Mouse (Mus musculus) skeletal muscle tissue, adult 2 months (tissue): ENCODE measurements around the gene Haus7.
"Not testable (repeated sequence)": the region's sequence is repeated elsewhere in the genome, so short reads cannot be mapped to it uniquely, and the experiment has no call there.

Source experiments
- DNase-seq: peaks from one replicate; pipeline ENCODE4 v3.0.0-alpha.2; 2012; ENCODE audit warnings: low read depth, low spot score

Gene Haus7

DNA sequence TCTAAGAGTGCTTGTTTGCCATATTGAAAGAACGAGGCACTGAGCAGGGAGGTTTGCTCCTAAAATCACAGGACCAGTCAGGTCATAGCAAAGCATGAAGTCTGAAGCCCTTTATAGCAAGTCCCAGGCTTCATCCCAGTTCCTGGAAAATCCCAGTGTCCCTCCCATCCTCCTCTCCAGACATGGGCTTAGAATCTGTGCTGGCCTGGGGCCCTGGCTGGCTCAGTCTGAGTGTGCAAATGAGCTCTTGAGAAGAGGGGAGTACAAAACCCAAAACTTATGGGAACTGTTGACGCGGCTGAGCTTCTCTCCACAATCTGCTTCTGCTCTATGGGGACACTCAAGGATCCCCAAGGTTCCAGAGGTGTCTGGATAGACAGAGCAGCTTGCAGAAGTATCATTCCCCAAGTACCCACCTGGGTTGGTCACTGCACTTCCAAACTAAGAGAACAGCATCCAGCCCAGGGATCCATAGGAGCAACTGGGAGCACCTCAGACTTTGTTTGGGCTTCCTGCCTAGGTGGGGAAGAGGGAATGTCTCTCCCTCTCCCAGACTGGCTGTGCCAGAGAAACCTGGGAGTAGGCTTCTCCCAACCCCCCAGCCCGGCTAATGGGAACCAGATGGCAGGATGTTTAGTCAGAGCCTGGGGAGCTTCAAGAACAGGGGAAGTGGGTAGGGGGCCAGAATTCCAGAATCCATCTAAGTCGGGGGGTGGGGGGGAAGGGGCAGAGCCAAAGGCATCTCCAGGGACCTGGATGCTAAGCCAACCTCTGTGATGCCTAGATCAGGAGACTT is 8.8 kb upstream of the Haus7 start:
- DNase-seq = no peak

DNA sequence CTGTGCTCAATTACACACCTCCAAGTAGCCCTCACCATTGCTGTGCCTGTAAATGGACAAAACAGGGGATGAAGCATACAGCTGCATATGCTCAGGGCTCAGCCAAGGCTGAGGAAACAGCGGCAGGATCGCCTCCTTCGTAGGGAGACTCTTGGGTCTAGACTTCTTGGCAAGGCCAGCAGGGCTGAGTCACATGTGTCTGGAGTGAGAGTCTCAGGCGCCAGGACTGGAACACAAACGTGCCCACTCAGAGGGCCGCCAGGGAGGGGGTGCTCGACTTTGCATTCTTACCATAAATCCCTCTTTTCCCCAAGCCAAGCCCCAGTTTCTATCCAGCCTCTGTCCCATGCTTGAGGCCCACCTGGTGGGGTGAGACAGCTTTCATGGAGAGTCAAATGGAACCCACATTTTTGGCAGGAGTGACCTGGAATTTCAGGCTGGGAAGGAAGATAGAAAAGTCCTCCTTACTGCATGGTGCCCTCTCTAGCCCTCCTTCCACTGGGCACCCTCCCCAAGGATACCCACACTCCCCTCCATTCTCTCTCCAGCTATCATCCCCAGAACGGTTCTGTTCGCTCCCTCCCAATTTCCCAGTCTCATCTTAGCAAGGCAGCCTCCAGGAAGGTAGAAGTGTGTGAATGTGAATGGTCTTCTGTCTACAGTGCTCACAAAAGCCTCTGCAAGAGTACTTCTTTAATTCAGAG is 6.8 kb upstream of the Haus7 start:
- peak; percentile 53 for DNase-seq

DNA sequence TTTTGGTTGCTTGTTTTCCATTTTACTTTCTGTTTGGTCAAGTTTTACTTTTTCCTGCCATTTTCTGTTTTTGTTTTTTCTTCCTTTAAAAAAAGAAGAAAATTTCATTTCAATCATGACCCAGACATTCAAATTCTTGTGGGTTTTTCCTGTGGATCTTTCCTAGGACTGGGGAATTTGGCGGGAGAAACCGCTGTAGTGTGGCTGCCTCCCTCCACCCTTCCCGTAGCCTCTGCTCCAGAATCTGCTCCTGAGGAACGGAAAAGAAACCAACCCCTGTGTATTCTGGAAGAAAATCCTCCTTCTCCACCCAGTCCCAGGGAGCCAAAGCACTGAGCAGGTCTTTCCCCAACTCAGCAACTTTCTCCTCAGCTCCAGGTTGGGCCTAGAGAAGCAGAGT is 1.9 kb upstream of the Haus7 start:
- no peak for DNase-seq

DNA sequence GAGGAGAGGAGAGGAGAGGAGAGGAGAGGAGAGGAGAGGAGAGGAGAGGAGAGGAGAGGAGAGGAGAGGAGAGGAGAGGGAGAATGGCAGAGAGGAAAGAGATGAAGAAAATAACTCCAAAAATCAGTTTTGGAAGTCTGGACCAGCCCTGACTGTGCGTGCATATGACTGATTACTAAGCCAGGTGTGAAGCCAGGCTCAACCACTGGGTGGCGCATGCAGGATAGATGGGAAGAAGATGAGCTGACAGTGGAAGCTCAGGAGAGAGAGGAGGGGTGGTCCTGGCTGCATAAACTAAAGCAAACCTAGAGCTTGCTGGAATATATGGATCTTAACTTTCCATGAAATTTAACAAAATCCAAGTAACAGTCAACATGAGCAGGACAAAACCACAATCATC is 6.9 kb downstream of the Haus7 start:
- no peak for DNase-seq

DNA sequence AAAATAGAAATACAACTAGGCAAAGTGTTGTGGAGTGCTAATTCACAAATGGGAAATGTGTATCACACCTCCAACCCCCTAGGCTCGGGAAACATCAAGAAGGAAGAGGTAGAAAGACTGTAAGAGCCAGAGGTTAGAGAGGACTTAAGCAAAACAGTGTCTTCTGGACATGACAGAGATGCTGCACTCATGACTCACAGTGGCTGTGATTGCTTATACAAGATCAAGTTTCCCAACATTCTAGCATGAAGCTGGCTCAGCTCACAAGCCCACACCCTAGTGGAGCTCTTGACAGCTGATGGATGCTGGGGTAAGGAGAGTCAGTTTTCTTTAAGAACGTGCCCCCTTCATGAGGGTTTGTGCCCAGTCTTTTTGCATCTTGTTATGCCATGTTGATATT is 17.4 kb downstream of the Haus7 start:
- DNase-seq = no peak

DNA sequence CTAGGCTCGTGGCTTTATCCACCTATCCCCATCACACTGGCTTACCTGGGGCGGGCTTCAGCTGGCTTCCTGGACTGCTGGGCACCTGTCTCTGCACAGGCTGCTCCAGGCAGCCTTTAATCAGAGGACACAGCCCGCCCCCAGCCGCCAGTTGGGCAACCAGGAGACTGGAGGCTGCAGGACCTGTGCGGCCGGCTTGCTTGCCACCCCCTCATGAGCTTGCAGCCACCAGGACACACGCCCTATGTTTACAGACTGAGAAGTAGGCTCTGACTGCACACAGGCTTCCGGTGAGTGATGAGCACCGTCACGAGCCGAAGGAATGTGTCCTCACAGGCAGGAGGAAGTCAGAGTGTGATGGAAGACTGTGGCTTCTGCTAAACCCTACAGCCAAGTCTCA is 23.6 kb downstream of the Haus7 start, which contains the start of gene Trex2:
Trex2 (minus strand) TSS at position 93 of the 400 bp plus-strand sequence.
- no peak for DNase-seq

DNA sequence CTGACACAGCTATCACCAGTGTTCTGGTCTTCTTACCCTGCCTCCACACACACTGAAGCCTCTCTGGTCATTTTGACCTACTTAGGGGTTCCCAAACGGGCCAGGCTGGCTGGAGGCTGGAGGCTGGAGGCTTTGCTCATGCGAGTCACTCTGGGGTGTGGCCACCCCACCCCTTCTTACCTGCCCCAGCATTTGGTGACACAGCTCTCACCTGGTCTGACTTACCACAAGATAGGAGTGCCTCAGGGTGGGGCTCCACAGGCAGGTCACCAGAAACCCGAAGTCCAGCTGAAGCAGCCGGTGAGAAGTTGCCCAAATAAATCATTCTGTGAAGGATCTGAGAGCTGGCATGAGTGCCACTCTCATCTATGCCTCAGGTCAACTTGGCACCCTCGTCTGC is 26.0 kb downstream of the Haus7 start:
- no peak for DNase-seq

DNA sequence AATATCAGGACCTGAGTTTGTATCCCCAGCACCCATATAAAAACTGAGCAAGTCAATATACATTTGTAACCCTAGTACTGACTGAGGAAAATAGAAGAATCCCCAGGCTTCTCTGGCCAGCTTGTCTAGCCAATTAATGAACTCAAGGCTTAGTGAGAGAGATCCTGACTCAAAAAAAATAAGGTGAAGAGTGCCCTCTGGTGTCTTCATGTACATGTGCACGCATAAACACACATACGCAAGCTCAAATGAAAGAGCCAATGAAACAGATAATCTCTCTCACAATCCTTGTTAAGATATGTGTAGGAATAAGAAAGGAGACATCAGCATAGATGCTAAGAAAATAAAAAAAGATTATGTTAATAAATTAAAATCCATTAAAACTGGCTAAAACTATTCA is 28.8 kb downstream of the Haus7 start:
- DNase-seq = peak; percentile 14

DNA sequence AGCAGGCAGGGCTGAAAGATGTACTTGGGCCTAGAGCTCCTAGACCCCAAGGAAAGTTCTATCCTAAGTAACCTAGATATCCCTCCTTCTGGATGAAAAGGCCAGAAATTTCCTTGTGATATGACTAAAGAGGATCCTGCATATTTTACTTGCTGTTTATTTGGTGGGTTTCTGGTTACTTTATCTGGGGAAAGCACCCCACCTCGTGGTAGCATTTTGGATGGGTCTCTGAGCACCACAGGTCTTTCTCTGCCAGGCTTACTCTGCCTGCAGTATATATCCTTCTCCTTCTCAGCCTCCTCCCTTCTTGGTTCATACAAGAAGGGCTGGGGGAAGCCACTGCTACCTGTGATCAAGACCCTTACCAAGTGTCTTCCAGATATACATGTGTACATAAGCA is 46.1 kb downstream of the Haus7 start:
- DNase-seq = no peak

DNA sequence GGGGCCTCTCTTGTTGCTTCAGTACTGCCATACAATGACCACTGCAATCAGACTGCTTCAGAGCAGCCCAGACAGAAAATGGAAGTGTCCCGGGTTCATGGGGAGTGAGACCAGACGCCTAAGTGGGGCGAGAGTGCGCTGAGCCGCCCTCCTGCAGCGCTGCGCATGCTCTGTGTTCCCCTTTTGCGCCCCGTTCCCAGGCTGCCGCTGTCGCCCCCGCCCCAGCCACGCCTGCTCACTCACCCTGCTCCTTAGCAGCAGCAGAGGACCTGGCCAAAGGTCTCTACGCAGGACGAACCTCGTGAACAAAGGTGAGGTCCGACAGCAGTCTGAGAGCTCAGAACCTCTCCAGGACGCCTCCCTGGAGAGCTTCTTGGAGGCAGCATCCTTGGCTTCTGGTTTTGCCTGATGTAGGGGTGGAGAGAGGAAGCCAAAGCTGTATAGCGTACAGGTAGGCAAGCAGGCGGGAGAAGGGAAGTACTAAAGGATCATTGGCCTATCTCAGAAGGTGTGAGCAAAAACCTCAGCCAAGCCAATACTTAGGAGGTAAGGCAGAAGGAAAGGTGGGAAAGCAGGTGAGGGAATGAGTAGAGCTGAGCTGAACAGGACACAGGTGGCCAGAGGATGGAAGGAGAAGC is 47.8 kb downstream of the Haus7 start, which contains the start of gene Zfp92:
Zfp92 (plus strand) TSS at position 217 of the 638 bp plus-strand sequence.
- no peak for DNase-seq

DNA sequence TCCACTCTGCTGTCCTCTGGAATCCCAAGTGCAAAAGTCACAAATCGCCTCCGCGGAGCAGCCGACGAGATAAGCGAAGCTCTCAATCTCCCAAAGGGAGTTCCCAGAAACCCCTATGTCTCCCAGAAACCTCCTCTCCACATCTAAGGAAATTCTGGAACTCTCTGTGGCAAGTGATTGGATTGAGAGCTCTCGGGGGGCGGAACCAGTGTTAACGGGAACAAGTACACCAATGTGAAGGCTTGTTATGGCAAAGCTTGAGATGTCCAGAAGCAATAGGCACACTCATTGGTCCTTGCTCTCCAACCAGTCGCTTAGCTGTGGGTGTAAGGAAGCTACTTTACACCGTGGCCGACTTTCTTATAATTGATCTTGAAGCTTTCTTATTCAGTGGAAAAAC is 57.2 kb downstream of the Haus7 start:
- DNase-seq = no peak

DNA sequence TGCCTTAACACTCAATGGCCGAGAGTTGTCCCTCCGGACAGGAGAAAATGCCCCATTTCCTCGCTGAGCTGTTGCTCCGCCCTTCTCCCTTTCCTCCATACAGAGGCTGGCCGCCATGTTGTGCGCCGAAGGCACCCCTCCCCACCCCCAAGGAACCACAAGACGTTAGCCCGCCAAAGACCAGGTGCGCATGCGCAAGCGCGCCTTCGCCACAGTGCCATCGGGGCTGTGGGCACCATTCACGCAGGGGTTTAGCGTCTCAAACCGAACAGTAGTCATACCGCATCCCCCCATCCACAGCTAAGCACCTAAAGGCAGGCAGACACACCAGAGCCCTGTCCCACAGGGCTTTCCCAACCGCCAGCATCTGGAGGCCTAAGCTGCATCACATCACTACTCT is 57.9 kb downstream of the Haus7 start:
- no peak for DNase-seq

DNA sequence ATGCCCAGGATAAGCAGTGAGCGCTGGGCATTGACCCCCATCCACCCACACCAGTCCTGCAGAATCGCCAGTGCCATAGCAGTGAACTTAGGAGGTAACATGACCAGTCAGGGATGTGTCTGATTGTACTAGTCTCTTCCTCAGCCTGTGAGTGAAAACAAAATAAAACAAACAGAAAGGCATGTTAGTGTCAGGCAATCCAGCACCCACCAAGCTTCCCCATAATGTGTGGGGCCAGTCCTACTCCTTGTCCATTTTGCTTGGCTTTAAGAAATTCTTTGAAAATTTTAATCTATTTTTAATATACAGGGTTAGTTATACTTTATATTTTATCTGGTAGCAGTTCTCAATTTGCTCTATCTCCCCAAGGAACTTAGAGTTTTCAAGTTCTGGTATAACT is 60.2 kb downstream of the Haus7 start, which contains the start of gene Gm18336:
Gm18336 (minus strand) TSS at position 101 of the 400 bp plus-strand sequence.
- not testable (repeated sequence) for DNase-seq

DNA sequence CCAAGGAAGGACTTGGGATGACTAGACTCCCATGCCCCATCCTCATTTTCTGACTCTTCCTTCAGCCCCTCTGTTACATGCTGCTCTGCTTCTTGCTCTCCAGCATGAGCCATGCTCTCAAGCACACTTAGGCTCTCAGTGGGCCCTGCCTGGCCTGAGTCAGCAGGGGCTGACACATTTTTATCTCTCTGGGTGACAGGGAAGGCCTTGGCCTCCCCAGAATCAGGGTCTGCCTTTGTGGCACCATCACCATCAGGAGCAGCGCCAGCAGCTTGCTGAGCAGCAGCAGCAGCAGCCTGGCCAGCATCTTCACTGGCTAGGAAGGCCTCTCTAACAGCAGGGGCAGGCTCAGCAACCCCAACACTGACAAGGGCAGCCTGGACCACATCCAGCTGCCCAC is 62.4 kb downstream of the Haus7 start:
- DNase-seq = no peak

DNA sequence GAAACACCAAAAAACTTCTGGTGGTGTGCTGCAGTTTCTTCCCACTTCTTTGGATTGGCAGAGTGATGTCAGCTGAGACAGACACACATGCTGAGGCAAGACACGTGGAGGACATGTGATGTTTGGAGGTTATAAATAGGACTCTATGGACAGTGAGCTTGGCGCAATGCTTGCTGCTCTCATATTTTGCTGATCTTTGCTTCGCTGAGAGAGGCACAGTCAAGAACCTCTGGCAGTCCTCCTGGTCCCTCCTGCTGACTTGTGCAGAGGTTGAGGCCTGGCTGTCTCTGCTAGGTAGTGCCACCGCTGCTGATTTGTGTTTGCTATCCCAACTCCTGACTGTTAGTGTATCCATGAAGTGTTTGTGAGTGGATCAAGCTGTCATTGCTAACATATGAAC is 67.4 kb downstream of the Haus7 start:
- DNase-seq = peak; percentile 85
